Mouse (Mus musculus): ENCODE measurements around the gene Ccdc27. TPM values are rescaled to one million over a fixed set of nuclear protein-coding genes. Genes with fewer than 3 reads are reported as not detected.
A peak's percentile ranks its signal among the peaks of the same experiment; 100 is the strongest.

The Ccdc27 gene
- 51.5 and 55.2 TPM in 2 replicates for polyA plus RNA-seq (2012; rRNA removed)

DNA sequence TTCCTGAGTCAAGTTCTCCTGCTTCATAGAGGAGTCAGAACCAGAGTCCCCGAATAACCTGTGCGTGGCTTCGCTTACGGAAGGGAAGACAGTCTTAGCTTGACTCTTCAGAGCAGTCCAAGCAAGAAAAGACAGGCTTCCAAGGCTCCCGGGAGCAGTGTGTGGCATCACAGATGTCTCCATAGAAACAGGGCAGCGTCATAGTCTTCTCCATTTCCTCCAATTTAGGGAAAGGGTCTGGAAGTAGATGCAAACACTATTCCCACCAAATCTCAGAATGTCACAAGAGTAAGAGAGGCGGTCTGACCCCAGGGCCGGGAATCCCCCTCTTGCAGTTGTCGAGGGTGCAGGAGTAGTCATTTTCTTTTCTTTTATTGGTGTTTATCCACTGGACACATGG is at the start of gene Ccdc27:
Gene Ccdc27 (minus strand): TSS at position 101 of the 400 bp plus-strand sequence.
- Histone ChIP-seq H3K4me3 (ENCODE audit: control insufficient read depth, low read depth, low read length) (peak within 1 kb of the TSS; percentile 73), H3K27ac (ENCODE audit: control insufficient read depth, insufficient read depth, low read depth, low read length) (no peak within 1 kb of the TSS), H3K4me1 (ENCODE audit: control insufficient read depth, insufficient read depth, low read length) (no peaks in the 10 kb centered on the region), H3K36me3 (ENCODE audit: control insufficient read depth, insufficient read depth, low read length) (no peaks in the 10 kb centered on the region), H3K27me3 (ENCODE audit: control insufficient read depth, insufficient read depth, low read length) (no peaks in the 10 kb centered on the region)
- TF ChIP-seq CTCF (IDR thresholded peaks at IDR 0.05; ENCODE audit: control insufficient read depth, insufficient read depth, insufficient replicate concordance, low read depth, low read length) (no peak), POLR2A (IDR thresholded peaks at IDR 0.05; ENCODE audit: control insufficient read depth, low read depth, low read length) (no peak; the same call in 1 of the 2 replicates)

GRCm38 (mm10) chr4:154091356-154091755 is 48.9 kb upstream of the Ccdc27 start:
- TF ChIP-seq POLR2A (IDR thresholded peaks at IDR 0.05; ENCODE audit: control insufficient read depth, low read depth, low read length) = no peak
- no peak for TF ChIP-seq CTCF (IDR thresholded peaks at IDR 0.05; ENCODE audit: control insufficient read depth, insufficient read depth, insufficient replicate concordance, low read depth, low read length)
- no peaks in the 10 kb centered on the region for H3K36me3 ChIP-seq (ENCODE audit: control insufficient read depth, insufficient read depth, low read length)
- H3K27ac ChIP-seq (ENCODE audit: control insufficient read depth, insufficient read depth, low read depth, low read length) = no peak overlapping the region
- H3K4me1 ChIP-seq (ENCODE audit: control insufficient read depth, insufficient read depth, low read length) = no peaks in the 10 kb centered on the region
- H3K4me3 ChIP-seq (ENCODE audit: control insufficient read depth, low read depth, low read length) = no peak overlapping the region
- H3K27me3 ChIP-seq (ENCODE audit: control insufficient read depth, insufficient read depth, low read length) = no peaks in the 10 kb centered on the region

DNA sequence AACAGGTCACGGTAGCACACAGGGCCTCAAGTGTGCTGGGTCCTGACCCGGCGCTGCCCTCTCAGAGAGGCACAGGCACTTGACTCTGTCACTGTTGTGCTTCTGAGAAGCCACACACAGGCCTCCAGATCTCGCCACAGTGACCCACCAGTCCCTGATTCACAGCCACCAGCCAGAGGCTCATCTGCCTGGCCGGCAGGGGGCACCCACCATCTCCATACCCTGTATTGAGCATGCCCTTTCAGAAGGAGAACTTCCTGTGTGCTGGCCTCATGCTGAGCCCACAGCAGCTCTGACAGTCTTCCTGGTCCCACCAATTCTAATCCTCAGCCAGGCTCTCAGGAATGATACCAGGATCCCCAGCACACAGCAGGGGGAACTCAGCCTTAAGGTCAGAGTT is 46.7 kb upstream of the Ccdc27 start:
- no peak overlapping the region for H3K27ac ChIP-seq (ENCODE audit: control insufficient read depth, insufficient read depth, low read depth, low read length)
- H3K4me1 ChIP-seq (ENCODE audit: control insufficient read depth, insufficient read depth, low read length) = no peaks in the 10 kb centered on the region
- H3K27me3 ChIP-seq (ENCODE audit: control insufficient read depth, insufficient read depth, low read length) = no peaks in the 10 kb centered on the region
- no peaks in the 10 kb centered on the region for H3K36me3 ChIP-seq (ENCODE audit: control insufficient read depth, insufficient read depth, low read length)
- TF ChIP-seq POLR2A (IDR thresholded peaks at IDR 0.05; ENCODE audit: control insufficient read depth, low read depth, low read length) (no peak), CTCF (IDR thresholded peaks at IDR 0.05; ENCODE audit: control insufficient read depth, insufficient read depth, insufficient replicate concordance, low read depth, low read length) (no peak)
- no peak overlapping the region for H3K4me3 ChIP-seq (ENCODE audit: control insufficient read depth, low read depth, low read length)

- Histone ChIP-seq H3K4me1 (ENCODE audit: control insufficient read depth, insufficient read depth, low read length) (no peaks in the 10 kb centered on the region), H3K27me3 (ENCODE audit: control insufficient read depth, insufficient read depth, low read length) (no peaks in the 10 kb centered on the region), H3K4me3 (ENCODE audit: control insufficient read depth, low read depth, low read length) (no peak overlapping the region), H3K36me3 (ENCODE audit: control insufficient read depth, insufficient read depth, low read length) (no peaks in the 10 kb centered on the region), H3K27ac (ENCODE audit: control insufficient read depth, insufficient read depth, low read depth, low read length) (no peak overlapping the region)
- TF ChIP-seq POLR2A (IDR thresholded peaks at IDR 0.05; ENCODE audit: control insufficient read depth, low read depth, low read length) (no peak), CTCF (IDR thresholded peaks at IDR 0.05; ENCODE audit: control insufficient read depth, insufficient read depth, insufficient replicate concordance, low read depth, low read length) (no peak)
Observed at GRCm38 (mm10) chr4:154086436-154086835, 44.0 kb upstream of the Ccdc27 start.

DNA sequence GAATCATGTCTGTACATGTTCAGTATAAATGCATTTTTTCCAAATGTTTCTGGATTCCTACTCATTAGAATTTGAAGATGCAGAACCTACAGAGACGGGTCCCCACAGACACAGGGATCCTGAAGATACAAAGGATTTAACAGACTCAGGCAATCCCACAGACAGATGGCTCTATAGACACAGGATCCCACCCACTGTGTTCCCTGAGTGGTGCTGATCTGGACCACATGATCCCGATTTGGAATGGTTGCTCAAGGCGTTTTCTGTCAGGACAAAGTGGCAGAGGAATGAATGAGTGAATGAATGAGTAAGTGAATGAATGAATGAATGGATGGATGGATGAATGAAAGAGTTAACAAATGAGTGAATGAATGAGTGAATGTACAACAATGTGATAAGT is 43.4 kb upstream of the Ccdc27 start:
- H3K4me1 ChIP-seq (ENCODE audit: control insufficient read depth, insufficient read depth, low read length) = no peaks in the 10 kb centered on the region; the same call in 1 of the 2 replicates
- H3K27ac ChIP-seq (ENCODE audit: control insufficient read depth, insufficient read depth, low read depth, low read length) = no peak overlapping the region
- H3K4me3 ChIP-seq (ENCODE audit: control insufficient read depth, low read depth, low read length) = no peak overlapping the region
- TF ChIP-seq CTCF (IDR thresholded peaks at IDR 0.05; ENCODE audit: control insufficient read depth, insufficient read depth, insufficient replicate concordance, low read depth, low read length) = no peak
- TF ChIP-seq POLR2A (IDR thresholded peaks at IDR 0.05; ENCODE audit: control insufficient read depth, low read depth, low read length) = no peak
- no peaks in the 10 kb centered on the region for H3K27me3 ChIP-seq (ENCODE audit: control insufficient read depth, insufficient read depth, low read length)
- no peaks in the 10 kb centered on the region for H3K36me3 ChIP-seq (ENCODE audit: control insufficient read depth, insufficient read depth, low read length)

DNA sequence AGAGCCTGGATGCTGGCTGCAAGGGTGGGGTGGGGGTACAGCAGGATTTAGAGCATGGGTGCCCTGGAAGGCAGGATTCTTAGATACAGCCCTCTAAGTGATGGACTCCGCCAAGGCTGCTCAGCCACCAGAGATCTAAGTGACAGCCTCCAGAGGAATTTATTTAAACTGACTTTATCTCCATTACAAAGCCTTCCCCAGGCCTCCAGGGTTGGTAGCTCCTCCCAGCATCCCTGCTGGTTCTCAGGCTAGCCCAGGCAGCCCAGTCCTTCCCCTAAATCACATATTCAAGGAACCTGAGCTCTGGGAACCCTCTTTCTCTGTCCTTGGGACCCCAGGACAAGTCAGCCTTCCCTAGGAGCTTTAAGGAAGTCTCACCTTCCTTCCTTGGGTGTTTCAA is 39.5 kb upstream of the Ccdc27 start:
- no peak for TF ChIP-seq CTCF (IDR thresholded peaks at IDR 0.05; ENCODE audit: control insufficient read depth, insufficient read depth, insufficient replicate concordance, low read depth, low read length)
- TF ChIP-seq POLR2A (IDR thresholded peaks at IDR 0.05; ENCODE audit: control insufficient read depth, low read depth, low read length) = no peak
- H3K27ac ChIP-seq (ENCODE audit: control insufficient read depth, insufficient read depth, low read depth, low read length) = no peak overlapping the region
- H3K36me3 ChIP-seq (ENCODE audit: control insufficient read depth, insufficient read depth, low read length) = no peaks in the 10 kb centered on the region
- no peaks in the 10 kb centered on the region for H3K27me3 ChIP-seq (ENCODE audit: control insufficient read depth, insufficient read depth, low read length)
- H3K4me3 ChIP-seq (ENCODE audit: control insufficient read depth, low read depth, low read length) = no peak overlapping the region
- H3K4me1 ChIP-seq (ENCODE audit: control insufficient read depth, insufficient read depth, low read length) = no peaks in the 10 kb centered on the region; the same call in 1 of the 2 replicates

- TF ChIP-seq POLR2A (IDR thresholded peaks at IDR 0.05; ENCODE audit: control insufficient read depth, low read depth, low read length) (no peak), CTCF (IDR thresholded peaks at IDR 0.05; ENCODE audit: control insufficient read depth, insufficient read depth, insufficient replicate concordance, low read depth, low read length) (no peak)
- Histone ChIP-seq H3K4me3 (ENCODE audit: control insufficient read depth, low read depth, low read length) (no peak overlapping the region), H3K27ac (ENCODE audit: control insufficient read depth, insufficient read depth, low read depth, low read length) (no peak overlapping the region), H3K4me1 (ENCODE audit: control insufficient read depth, insufficient read depth, low read length) (no peaks in the 10 kb centered on the region; the same call in 1 of the 2 replicates), H3K36me3 (ENCODE audit: control insufficient read depth, insufficient read depth, low read length) (no peaks in the 10 kb centered on the region), H3K27me3 (ENCODE audit: control insufficient read depth, insufficient read depth, low read length) (no peaks in the 10 kb centered on the region)
Observed at GRCm38 (mm10) chr4:154081021-154081420, 38.5 kb upstream of the Ccdc27 start.

GRCm38 (mm10) chr4:154080211-154080610 is 37.7 kb upstream of the Ccdc27 start:
- Histone ChIP-seq H3K27ac (ENCODE audit: control insufficient read depth, insufficient read depth, low read depth, low read length) (no peak overlapping the region), H3K4me1 (ENCODE audit: control insufficient read depth, insufficient read depth, low read length) (no peaks in the 10 kb centered on the region; the same call in 1 of the 2 replicates), H3K27me3 (ENCODE audit: control insufficient read depth, insufficient read depth, low read length) (no peaks in the 10 kb centered on the region), H3K4me3 (ENCODE audit: control insufficient read depth, low read depth, low read length) (no peak overlapping the region), H3K36me3 (ENCODE audit: control insufficient read depth, insufficient read depth, low read length) (no peaks in the 10 kb centered on the region)
- no peak for TF ChIP-seq CTCF (IDR thresholded peaks at IDR 0.05; ENCODE audit: control insufficient read depth, insufficient read depth, insufficient replicate concordance, low read depth, low read length)
- no peak for TF ChIP-seq POLR2A (IDR thresholded peaks at IDR 0.05; ENCODE audit: control insufficient read depth, low read depth, low read length)
